Mouse (Mus musculus): ENCODE results near the gene Sec14l3. TPM values are rescaled to one million over a fixed set of nuclear protein-coding genes. Genes with fewer than 3 reads are reported as not detected.

Sec14l3 gene
- total and polyA plus RNA-seq, 2 experiments from 2014 or later = 0.20 TPM; not detected in 1

DNA sequence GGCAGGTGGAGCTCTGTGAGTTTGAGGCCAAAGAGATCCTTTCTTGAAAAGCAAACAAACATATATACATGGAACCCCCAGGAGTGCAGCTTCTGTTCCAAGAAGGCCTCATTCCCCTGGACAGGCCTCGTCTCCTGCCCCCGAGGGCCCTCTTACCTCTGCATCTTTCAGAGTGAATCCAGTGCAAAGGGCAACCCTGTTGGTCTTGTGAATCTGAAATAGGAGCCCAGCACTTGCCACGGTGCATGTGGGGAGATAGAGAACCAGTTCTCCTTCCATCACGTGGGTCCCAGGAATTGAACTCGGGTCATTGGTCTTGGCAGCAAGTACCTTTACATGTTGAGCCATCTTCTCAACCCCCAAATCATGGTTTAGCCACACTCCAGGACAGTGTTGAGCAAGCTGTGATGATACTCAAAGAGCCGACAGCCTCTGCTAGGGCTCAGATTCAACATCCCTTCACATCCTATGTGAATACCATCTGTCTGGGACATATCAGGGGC lies 23.5 kb upstream of the Sec14l3 start:
- no peaks in the 10 kb centered on the region for H3K27me3 ChIP-seq (ENCODE audit: control insufficient read depth, insufficient read depth, low read length)
- H3K9me3 ChIP-seq (replicated peaks; ENCODE audit: control insufficient read depth, low read length) = no peaks in the 10 kb centered on the region
- no peaks in the 10 kb centered on the region for H3K36me3 ChIP-seq (replicated peaks; ENCODE audit: control insufficient read depth, insufficient read depth, low read length)
- H3K4me3 ChIP-seq (ENCODE audit: low read depth, low read length) = no peak overlapping the region
- TF ChIP-seq EP300 (IDR thresholded peaks at IDR 0.05; ENCODE audit: low read depth) (no peak), CTCF (IDR thresholded peaks at IDR 0.05; ENCODE audit: low read depth) (no peak)
- WGBS = 68% methylated on average over 6 of the region's 6 CpGs
- H3K27ac ChIP-seq (ENCODE audit: low read depth) = no peak overlapping the region
- H3K4me1 ChIP-seq (ENCODE audit: control insufficient read depth, insufficient read depth) = no peaks in the 10 kb centered on the region
- H3K9ac ChIP-seq (replicated peaks; ENCODE audit: low read depth, low read length) = no peak overlapping the region
- no peak for ATAC-seq (ENCODE audit: insufficient read depth, low read depth)
- no peak for DNase-seq (ENCODE audit: low spot score)
- no peak overlapping the region for H3K4me2 ChIP-seq (ENCODE audit: low read depth, low read length)

GRCm38 (mm10) chr11:4043081-4043480 lies 21.6 kb upstream of the Sec14l3 start:
- TF ChIP-seq EP300 (IDR thresholded peaks at IDR 0.05; ENCODE audit: low read depth) (no peak), CTCF (IDR thresholded peaks at IDR 0.05; ENCODE audit: low read depth) (no peak)
- 82% methylated on average over 7 of the region's 7 CpGs for WGBS
- no peak overlapping the region for H3K27ac ChIP-seq (ENCODE audit: low read depth)
- no peaks in the 10 kb centered on the region for H3K36me3 ChIP-seq (replicated peaks; ENCODE audit: control insufficient read depth, insufficient read depth, low read length)
- no peak overlapping the region for H3K9ac ChIP-seq (replicated peaks; ENCODE audit: low read depth, low read length)
- H3K27me3 ChIP-seq (ENCODE audit: control insufficient read depth, insufficient read depth, low read length) = no peaks in the 10 kb centered on the region
- ATAC-seq (ENCODE audit: insufficient read depth, low read depth) (no peak), DNase-seq (ENCODE audit: low spot score) (no peak)
- H3K4me3 ChIP-seq (ENCODE audit: low read depth, low read length) = no peak overlapping the region
- H3K9me3 ChIP-seq (replicated peaks; ENCODE audit: control insufficient read depth, low read length) = no peaks in the 10 kb centered on the region
- H3K4me2 ChIP-seq (ENCODE audit: low read depth, low read length) = no peak overlapping the region
- H3K4me1 ChIP-seq (ENCODE audit: control insufficient read depth, insufficient read depth) = no peaks in the 10 kb centered on the region

GRCm38 (mm10) chr11:4046526-4046925 lies 18.1 kb upstream of the Sec14l3 start:
- ATAC-seq (ENCODE audit: insufficient read depth, low read depth) (peak; percentile 27; the same call in 1 of the 2 replicates), DNase-seq (ENCODE audit: low spot score) (no peak)
- no peaks in the 10 kb centered on the region for H3K36me3 ChIP-seq (replicated peaks; ENCODE audit: control insufficient read depth, insufficient read depth, low read length)
- H3K9ac ChIP-seq (replicated peaks; ENCODE audit: low read depth, low read length) = no peak overlapping the region
- no peaks in the 10 kb centered on the region for H3K27me3 ChIP-seq (ENCODE audit: control insufficient read depth, insufficient read depth, low read length)
- no peaks in the 10 kb centered on the region; the same call in 1 of the 2 replicates for H3K9me3 ChIP-seq (replicated peaks; ENCODE audit: control insufficient read depth, low read length)
- H3K4me1 ChIP-seq (ENCODE audit: control insufficient read depth, insufficient read depth) = no peaks in the 10 kb centered on the region
- no peak overlapping the region for H3K27ac ChIP-seq (ENCODE audit: low read depth)
- no peak overlapping the region for H3K4me3 ChIP-seq (ENCODE audit: low read depth, low read length)
- WGBS = 61% methylated on average over 5 of the region's 5 CpGs
- no peak for TF ChIP-seq EP300 (IDR thresholded peaks at IDR 0.05; ENCODE audit: low read depth)
- TF ChIP-seq CTCF (IDR thresholded peaks at IDR 0.05; ENCODE audit: low read depth) = no peak
- no peak overlapping the region for H3K4me2 ChIP-seq (ENCODE audit: low read depth, low read length)

DNA sequence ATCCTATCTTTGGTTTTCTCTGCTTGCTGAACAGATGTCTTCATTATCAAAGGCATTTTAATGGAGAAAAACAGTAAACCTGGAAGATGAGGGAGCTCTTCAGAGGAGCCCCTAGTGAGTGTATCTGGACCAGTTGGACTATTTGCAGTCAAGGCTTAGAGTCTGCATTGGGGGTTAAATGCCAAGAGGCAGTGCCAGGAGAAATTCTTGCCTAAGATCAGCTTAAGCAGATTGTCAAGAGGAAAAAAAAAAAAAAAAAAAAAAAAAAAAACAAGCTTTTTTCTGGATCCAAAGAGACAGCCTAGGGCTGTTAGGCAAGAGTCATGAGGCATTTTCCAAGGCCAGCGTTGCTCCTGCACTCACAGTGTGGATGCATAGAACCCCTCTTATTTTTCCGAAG lies 16.9 kb upstream of the Sec14l3 start:
- Histone ChIP-seq H3K27ac (ENCODE audit: low read depth) (no peak overlapping the region), H3K27me3 (ENCODE audit: control insufficient read depth, insufficient read depth, low read length) (no peaks in the 10 kb centered on the region), H3K36me3 (replicated peaks; ENCODE audit: control insufficient read depth, insufficient read depth, low read length) (no peaks in the 10 kb centered on the region), H3K4me1 (ENCODE audit: control insufficient read depth, insufficient read depth) (no peaks in the 10 kb centered on the region), H3K9me3 (replicated peaks; ENCODE audit: control insufficient read depth, low read length) (no peaks in the 10 kb centered on the region; the same call in 1 of the 2 replicates), H3K9ac (replicated peaks; ENCODE audit: low read depth, low read length) (no peak overlapping the region), H3K4me3 (ENCODE audit: low read depth, low read length) (no peak overlapping the region), H3K4me2 (ENCODE audit: low read depth, low read length) (no peak overlapping the region)
- WGBS = 81% methylated on average over 2 of the region's 2 CpGs
- TF ChIP-seq CTCF (IDR thresholded peaks at IDR 0.05; ENCODE audit: low read depth) (no peak), EP300 (IDR thresholded peaks at IDR 0.05; ENCODE audit: low read depth) (no peak)
- no peak for DNase-seq (ENCODE audit: low spot score)
- ATAC-seq (ENCODE audit: insufficient read depth, low read depth) = no peak

DNA sequence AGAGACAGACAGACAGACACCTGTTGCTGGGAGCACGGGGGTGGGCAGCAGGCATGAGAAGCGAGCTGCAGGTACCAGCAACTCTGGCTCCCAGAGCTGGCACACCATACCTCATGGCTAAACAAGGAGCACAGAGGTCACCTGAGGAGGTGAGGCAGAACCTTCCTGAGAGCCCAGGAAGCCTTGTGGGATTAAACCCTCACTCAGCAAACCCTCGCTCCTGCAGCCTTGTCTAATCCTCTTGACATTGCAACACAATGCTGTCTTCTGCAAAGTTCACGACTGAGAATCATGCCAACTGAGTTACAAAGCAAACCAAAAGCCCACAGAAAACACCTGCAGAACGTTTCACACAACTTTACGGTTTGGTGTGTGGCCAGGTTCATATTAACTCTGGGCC lies 16.2 kb upstream of the Sec14l3 start:
- H3K4me3 ChIP-seq (ENCODE audit: low read depth, low read length) = no peak overlapping the region
- no peaks in the 10 kb centered on the region; the same call in 1 of the 2 replicates for H3K9me3 ChIP-seq (replicated peaks; ENCODE audit: control insufficient read depth, low read length)
- WGBS = 81% methylated on average over 6 of the region's 6 CpGs
- no peaks in the 10 kb centered on the region for H3K27me3 ChIP-seq (ENCODE audit: control insufficient read depth, insufficient read depth, low read length)
- TF ChIP-seq CTCF (IDR thresholded peaks at IDR 0.05; ENCODE audit: low read depth) (no peak), EP300 (IDR thresholded peaks at IDR 0.05; ENCODE audit: low read depth) (no peak)
- no peak overlapping the region for H3K9ac ChIP-seq (replicated peaks; ENCODE audit: low read depth, low read length)
- H3K4me2 ChIP-seq (ENCODE audit: low read depth, low read length) = no peak overlapping the region
- no peaks in the 10 kb centered on the region for H3K36me3 ChIP-seq (replicated peaks; ENCODE audit: control insufficient read depth, insufficient read depth, low read length)
- DNase-seq (ENCODE audit: low spot score) (no peak), ATAC-seq (ENCODE audit: insufficient read depth, low read depth) (no peak)
- H3K4me1 ChIP-seq (ENCODE audit: control insufficient read depth, insufficient read depth) = no peaks in the 10 kb centered on the region
- no peak overlapping the region for H3K27ac ChIP-seq (ENCODE audit: low read depth)

DNA sequence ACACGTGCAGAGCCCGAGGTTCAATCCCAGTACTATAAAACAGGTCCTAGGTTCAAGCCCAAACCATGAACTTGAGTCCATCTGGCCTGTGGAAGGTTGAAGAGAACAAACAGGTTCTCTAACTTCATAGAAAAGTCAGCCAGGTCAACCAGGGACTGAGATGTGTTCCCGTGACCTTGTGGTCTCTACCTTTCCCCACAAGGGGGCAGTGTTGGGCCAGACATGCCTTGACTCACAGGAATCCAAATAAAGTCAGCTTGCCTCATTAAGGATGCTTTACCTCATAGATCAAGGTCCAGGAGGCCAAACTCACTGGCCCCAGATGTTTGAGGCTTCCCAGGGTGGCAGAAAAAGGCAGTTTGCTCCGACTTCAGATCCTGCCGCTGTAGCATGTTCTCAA lies 11.1 kb upstream of the Sec14l3 start:
- no peak overlapping the region for H3K9ac ChIP-seq (replicated peaks; ENCODE audit: low read depth, low read length)
- H3K27ac ChIP-seq (ENCODE audit: low read depth) = no peak overlapping the region
- no peaks in the 10 kb centered on the region for H3K36me3 ChIP-seq (replicated peaks; ENCODE audit: control insufficient read depth, insufficient read depth, low read length)
- no peak overlapping the region for H3K4me2 ChIP-seq (ENCODE audit: low read depth, low read length)
- peak; percentile 83 for TF ChIP-seq CTCF (IDR thresholded peaks at IDR 0.05; ENCODE audit: low read depth)
- TF ChIP-seq EP300 (IDR thresholded peaks at IDR 0.05; ENCODE audit: low read depth) = no peak
- H3K9me3 ChIP-seq (replicated peaks; ENCODE audit: control insufficient read depth, low read length) = no peaks in the 10 kb centered on the region; the same call in 1 of the 2 replicates
- H3K4me3 ChIP-seq (ENCODE audit: low read depth, low read length) = no peak overlapping the region
- H3K4me1 ChIP-seq (ENCODE audit: control insufficient read depth, insufficient read depth) = no peaks in the 10 kb centered on the region
- ATAC-seq (ENCODE audit: insufficient read depth, low read depth) (no peak), DNase-seq (ENCODE audit: low spot score) (peak; percentile 55)
- 20% methylated on average over 5 of the region's 5 CpGs for WGBS
- no peaks in the 10 kb centered on the region for H3K27me3 ChIP-seq (ENCODE audit: control insufficient read depth, insufficient read depth, low read length)
